Mouse (Mus musculus): ENCODE measurements around the gene Adat3. TPM values are rescaled to one million over a fixed set of nuclear protein-coding genes. Genes with fewer than 3 reads are reported as not detected.

The Adat3 gene
- polyA plus RNA-seq, 1 experiment from 2014 or later, result 6.1 TPM

Small RNAs within 50 kb of the gene (microRNA-seq; reads per million reads assigned to microRNA genes)
- gene Mir6912, result 0.77 reads per million

Other genes starting within 250 kb of the Adat3 start
- gene Plk5, start 246.4 kb upstream of the Adat3 start, polyA plus RNA-seq (2015; fragmentation: Nextera tagmentation; extraction: Ambion mirVana), result 0.30 and 0.67 TPM in 2 replicates
- gene Mex3d, start 215.2 kb upstream of the Adat3 start, polyA plus RNA-seq (2015; fragmentation: Nextera tagmentation; extraction: Ambion mirVana), result 7.8 and 8.7 TPM in 2 replicates
- 204 and 216 TPM in 2 replicates for gene Mbd3, start 203.3 kb upstream of the Adat3 start, polyA plus RNA-seq (2015; fragmentation: Nextera tagmentation; extraction: Ambion mirVana)
- gene Uqcr11, start 196.1 kb upstream of the Adat3 start, polyA plus RNA-seq (2015; fragmentation: Nextera tagmentation; extraction: Ambion mirVana), result 724 and 753 TPM in 2 replicates
- gene Tcf3, start 169.2 kb upstream of the Adat3 start, polyA plus RNA-seq (2015; fragmentation: Nextera tagmentation; extraction: Ambion mirVana), result 88.9 and 100 TPM in 2 replicates
- 0.18 and 0.21 TPM in 2 replicates for gene Onecut3, start 108.0 kb upstream of the Adat3 start, polyA plus RNA-seq (2015; fragmentation: Nextera tagmentation; extraction: Ambion mirVana)
- gene Atp8b3, start 63.8 kb upstream of the Adat3 start, polyA plus RNA-seq (2015; fragmentation: Nextera tagmentation; extraction: Ambion mirVana), result 0.19 and 0.32 TPM in 2 replicates
- gene Rexo1, start 41.3 kb upstream of the Adat3 start, polyA plus RNA-seq (2015; fragmentation: Nextera tagmentation; extraction: Ambion mirVana), result 23.2 and 23.3 TPM in 2 replicates
- 9.3 and 10.3 TPM in 2 replicates for gene Klf16, start 25.6 kb upstream of the Adat3 start, polyA plus RNA-seq (2015; fragmentation: Nextera tagmentation; extraction: Ambion mirVana)
- 102 and 103 TPM in 2 replicates for gene Abhd17a, start 12.5 kb upstream of the Adat3 start, polyA plus RNA-seq (2015; fragmentation: Nextera tagmentation; extraction: Ambion mirVana)
- 86.1 and 93.0 TPM in 2 replicates for gene Scamp4, start within 50 bp of the Adat3 start, polyA plus RNA-seq (2015; fragmentation: Nextera tagmentation; extraction: Ambion mirVana)
- 3.9 TPM in 2 replicates for gene Gm49322, start 3.1 kb downstream of the Adat3 start, polyA plus RNA-seq (2015; fragmentation: Nextera tagmentation; extraction: Ambion mirVana)
- gene Csnk1g2, start 20.0 kb downstream of the Adat3 start, polyA plus RNA-seq (2015; fragmentation: Nextera tagmentation; extraction: Ambion mirVana), result 134 and 148 TPM in 2 replicates
- 70.1 and 72.2 TPM in 2 replicates for gene Btbd2, start 54.2 kb downstream of the Adat3 start, polyA plus RNA-seq (2015; fragmentation: Nextera tagmentation; extraction: Ambion mirVana)
- 83.9 and 86.3 TPM in 2 replicates for gene Mknk2, start 75.2 kb downstream of the Adat3 start, polyA plus RNA-seq (2015; fragmentation: Nextera tagmentation; extraction: Ambion mirVana)
- 46.2 and 47.5 TPM in 2 replicates for gene Mob3a, start 99.1 kb downstream of the Adat3 start, polyA plus RNA-seq (2015; fragmentation: Nextera tagmentation; extraction: Ambion mirVana)
- 27.1 and 32.0 TPM in 2 replicates for gene Izumo4, start 99.3 kb downstream of the Adat3 start, polyA plus RNA-seq (2015; fragmentation: Nextera tagmentation; extraction: Ambion mirVana)
- gene Ap3d1, start 139.4 kb downstream of the Adat3 start, polyA plus RNA-seq (2015; fragmentation: Nextera tagmentation; extraction: Ambion mirVana), result 76.1 and 82.3 TPM in 2 replicates
- 17.3 and 17.4 TPM in 2 replicates for gene Dot1l, start 152.3 kb downstream of the Adat3 start, polyA plus RNA-seq (2015; fragmentation: Nextera tagmentation; extraction: Ambion mirVana)
- gene Sf3a2, start 195.3 kb downstream of the Adat3 start, polyA plus RNA-seq (2015; fragmentation: Nextera tagmentation; extraction: Ambion mirVana), result 52.6 and 62.0 TPM in 2 replicates
- gene Plekhj1, start 195.7 kb downstream of the Adat3 start, polyA plus RNA-seq (2015; fragmentation: Nextera tagmentation; extraction: Ambion mirVana), result 117 and 118 TPM in 2 replicates
- not detected in 2 replicates for gene Amh, start 202.4 kb downstream of the Adat3 start, polyA plus RNA-seq (2015; fragmentation: Nextera tagmentation; extraction: Ambion mirVana)
- gene Jsrp1, start 210.6 kb downstream of the Adat3 start, polyA plus RNA-seq (2015; fragmentation: Nextera tagmentation; extraction: Ambion mirVana), result 1.0 and 1.4 TPM in 2 replicates
- gene Oaz1, start 223.8 kb downstream of the Adat3 start, polyA plus RNA-seq (2015; fragmentation: Nextera tagmentation; extraction: Ambion mirVana), result 1,556 and 1,602 TPM in 2 replicates
- 0.24 TPM in 2 replicates for gene Lingo3, start 241.2 kb downstream of the Adat3 start, polyA plus RNA-seq (2015; fragmentation: Nextera tagmentation; extraction: Ambion mirVana)

Measured in stomach, embryonic 15.5 days (tissue).